Mouse (Mus musculus) kidney, adult 2 months (tissue): ENCODE data around the gene Tdrd7. TPM values are rescaled to one million over a fixed set of nuclear protein-coding genes. Genes with fewer than 3 reads are reported as not detected.

Experiments used
- DNase-seq: peaks from one replicate; pipeline ENCODE4 v3.0.0; 2021
- H3K27ac ChIP-seq: fragments of 200-500 bp; 2 replicates; pipeline ENCODE4 v1.5.1; 2012; ENCODE audit warnings: low read depth, low read length, control low read depth, inconsistent platforms; ENCODE audit not compliant: insufficient read depth
- H3K27me3 ChIP-seq: fragments of 200-500 bp; replicated peaks from 2 replicates; pipeline ENCODE4 v1.6.1; 2012; ENCODE audit warnings: mild to moderate bottlenecking, moderate library complexity, low read length, inconsistent platforms; ENCODE audit not compliant: control insufficient read depth, insufficient read depth
- H3K36me3 ChIP-seq: fragments of 200-500 bp; 2 replicates; pipeline ENCODE4 v1.6.1; 2012; ENCODE audit warnings: mild to moderate bottlenecking, moderate library complexity, low read length, inconsistent platforms; ENCODE audit not compliant: control insufficient read depth, insufficient read depth
- H3K4me1 ChIP-seq: fragments of 200-500 bp; 2 replicates; pipeline ENCODE4 v1.6.1; 2011; ENCODE audit warnings: low read length; ENCODE audit not compliant: control insufficient read depth, insufficient read depth
- H3K4me3 ChIP-seq: fragments of 200-500 bp; 2 replicates; pipeline ENCODE4 v1.5.1; 2011; ENCODE audit warnings: mild to moderate bottlenecking, low read depth, low read length, control low read depth; ENCODE audit not compliant: insufficient read depth
- CTCF ChIP-seq: fragments of 200-500 bp; conservative IDR thresholded peaks from 2 replicates; pipeline ENCODE4 v1.5.1; 2011; ENCODE audit warnings: low read depth, mild to moderate bottlenecking, control low read depth, low read length, moderate library complexity, mixed read lengths; ENCODE audit not compliant: insufficient read depth, insufficient read length
- POLR2A ChIP-seq: fragments of 200-500 bp; IDR thresholded peaks from one replicate; pipeline ENCODE4 v1.6.1; 2011; ENCODE audit warnings: low read depth, low read length, control low read depth
- WGBS: fragments of 180-500 bp; shearing (Covaris S2); methylation state at CpG from one replicate; pipeline ENCODE4 v1.1.7; 2018; 5-methylcytosine and 5-hydroxymethylcytosine counted together
- polyA plus RNA-seq: library from polyadenylated mRNA; depleted of rRNA; stranded (reverse); fragments of >200 nt; gene quantifications from 2 replicates; pipeline ENCODE4 v1.2.3, GENCODE M21; 2012; rRNA removed

The Tdrd7 gene
- polyA plus RNA-seq: 13.2 and 19.1 TPM in 2 replicates

DNA sequence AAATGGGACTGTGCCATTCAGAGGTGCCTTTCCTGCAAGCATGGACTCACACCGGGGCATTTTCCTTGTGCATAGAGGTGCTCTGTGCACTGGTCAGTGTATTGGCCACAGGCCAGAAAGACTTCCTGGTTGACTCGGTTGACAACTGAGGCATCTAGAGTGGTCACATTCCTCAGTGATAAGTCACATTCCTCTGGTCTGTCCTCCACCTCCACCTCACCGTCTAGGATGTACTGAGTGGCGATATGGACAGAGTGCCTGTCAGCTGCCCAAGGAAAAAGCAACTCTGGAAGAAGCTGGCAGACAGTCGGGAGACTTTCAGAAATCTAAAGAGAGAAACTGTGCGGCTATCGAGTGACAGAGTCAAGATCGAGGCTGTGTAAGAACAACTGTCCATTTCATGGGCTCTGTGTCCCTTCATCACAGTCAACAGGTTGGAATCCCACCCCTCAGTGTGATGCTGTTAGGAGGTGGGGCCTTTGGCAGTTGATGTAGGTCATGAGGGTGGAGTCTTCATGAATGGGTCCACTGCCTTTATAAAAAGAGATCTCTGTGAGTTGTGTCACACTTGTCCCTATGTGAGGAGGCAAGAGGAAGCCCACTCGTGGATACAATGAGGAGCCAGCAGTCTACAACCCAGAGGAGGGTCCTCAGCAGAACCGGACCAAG, at the start of gene Tdrd7:
Tdrd7 (plus strand) TSS at position 564 of the 669 bp plus-strand sequence.
- 39% methylated on average over 10 of the region's 10 CpGs for WGBS
- Histone ChIP-seq H3K36me3 (no peaks in the 10 kb centered on the region), H3K4me3 (no peak within 1 kb of the TSS; the same call in 1 of the 2 replicates), H3K4me1 (peaks cover 18% of the 10 kb centered on the region), H3K27ac (peak within 1 kb of the TSS; percentile 26), H3K27me3 (no peaks in the 10 kb centered on the region)
- no peak for TF ChIP-seq CTCF
- TF ChIP-seq POLR2A: no peak
- DNase-seq: peak; percentile 63

DNA sequence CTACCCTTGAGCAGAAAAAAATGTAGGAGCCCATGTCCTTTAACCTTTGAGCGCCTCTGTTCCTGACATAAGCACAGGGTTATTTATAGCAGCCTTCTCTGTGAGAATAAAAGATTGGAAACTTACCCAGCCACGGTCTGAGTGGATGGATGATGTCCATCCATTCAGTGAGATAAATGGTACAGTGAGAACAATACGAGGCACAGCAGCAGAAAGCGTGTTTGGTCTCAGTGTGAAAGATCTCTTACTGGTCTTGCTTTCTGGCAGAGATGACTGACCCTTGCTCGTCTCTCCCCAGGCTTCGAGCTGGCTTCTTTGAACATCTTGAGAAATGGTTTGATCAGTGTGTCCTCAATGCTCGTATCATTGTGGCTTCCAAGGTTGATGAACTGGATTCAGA, 48.0 kb upstream of the Tdrd7 start:
- 47% methylated on average over 7 of the region's 7 CpGs for WGBS
- Histone ChIP-seq H3K27me3 (no peaks in the 10 kb centered on the region), H3K4me3 (no peak overlapping the region), H3K27ac (no peak overlapping the region), H3K36me3 (no peaks in the 10 kb centered on the region), H3K4me1 (no peaks in the 10 kb centered on the region)
- no peak for DNase-seq
- TF ChIP-seq POLR2A: no peak
- no peak for TF ChIP-seq CTCF

DNA sequence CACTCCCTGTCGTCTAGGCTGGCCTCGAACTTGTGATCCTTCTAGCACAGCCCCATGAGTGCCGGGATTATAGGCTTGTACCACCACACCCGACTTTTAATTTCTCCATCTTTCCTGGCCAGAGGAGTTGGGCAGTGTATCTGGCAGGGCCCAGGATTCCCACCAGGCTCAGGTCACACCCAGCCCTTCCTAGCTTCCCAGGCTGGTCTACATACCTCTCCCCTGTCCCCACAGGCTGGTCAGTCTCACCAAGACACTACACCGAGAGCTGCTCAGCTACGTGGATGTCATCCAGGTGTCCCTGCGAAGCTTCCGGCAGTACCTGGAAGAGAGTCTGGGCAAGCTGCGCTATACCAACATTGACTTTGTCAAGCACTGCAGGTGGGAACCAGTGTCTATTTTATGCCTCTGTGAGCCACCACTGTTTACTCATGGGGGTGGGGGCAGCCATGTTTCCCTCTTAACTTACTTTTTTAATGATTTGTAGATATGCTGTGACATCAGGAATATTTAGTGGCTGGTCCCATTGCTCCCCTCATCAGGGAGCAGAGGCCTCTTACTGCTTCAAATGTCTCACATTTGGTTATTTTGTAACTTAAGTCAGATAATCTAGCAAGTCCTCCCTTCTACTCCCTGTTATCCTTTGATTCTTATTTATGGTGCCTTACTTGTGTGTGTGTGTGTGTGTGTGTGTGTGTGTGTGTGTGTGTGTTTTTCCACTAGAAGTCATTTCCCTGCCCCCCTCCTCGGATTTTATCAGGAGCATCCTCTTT, 43.3 kb upstream of the Tdrd7 start:
- DNase-seq: no peak
- no peaks in the 10 kb centered on the region for H3K36me3 ChIP-seq
- no peak overlapping the region for H3K27ac ChIP-seq
- no peaks in the 10 kb centered on the region for H3K27me3 ChIP-seq
- H3K4me1 ChIP-seq: no peaks in the 10 kb centered on the region
- TF ChIP-seq CTCF (no peak), POLR2A (no peak)
- 79% methylated on average over 10 of the region's 10 CpGs for WGBS
- H3K4me3 ChIP-seq: no peak overlapping the region

DNA sequence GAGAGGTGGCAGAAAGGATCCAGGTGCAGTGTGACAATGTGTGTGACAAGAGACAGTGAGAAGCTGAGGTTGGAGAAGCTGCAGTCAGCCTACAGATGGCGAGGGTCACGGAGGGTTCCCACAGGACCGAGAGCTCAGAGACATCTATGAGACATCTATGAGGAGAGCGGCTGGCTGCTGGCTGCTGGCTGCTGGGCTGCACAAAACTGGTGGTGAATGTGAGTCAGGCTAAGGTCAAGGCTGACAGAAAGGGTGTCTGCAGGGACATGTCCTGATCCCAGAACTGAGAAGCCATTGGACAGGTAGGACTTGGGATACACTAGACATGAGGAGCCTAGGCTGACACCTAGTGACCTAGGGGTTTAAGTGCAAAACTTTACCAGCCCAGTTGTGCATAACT, 41.1 kb upstream of the Tdrd7 start:
- 88% methylated on average over 4 of the region's 4 CpGs for WGBS
- Histone ChIP-seq H3K4me1 (no peaks in the 10 kb centered on the region), H3K27ac (no peak overlapping the region), H3K4me3 (no peak overlapping the region), H3K36me3 (no peaks in the 10 kb centered on the region), H3K27me3 (no peaks in the 10 kb centered on the region)
- no peak for DNase-seq
- no peak for TF ChIP-seq CTCF
- no peak for TF ChIP-seq POLR2A

DNA sequence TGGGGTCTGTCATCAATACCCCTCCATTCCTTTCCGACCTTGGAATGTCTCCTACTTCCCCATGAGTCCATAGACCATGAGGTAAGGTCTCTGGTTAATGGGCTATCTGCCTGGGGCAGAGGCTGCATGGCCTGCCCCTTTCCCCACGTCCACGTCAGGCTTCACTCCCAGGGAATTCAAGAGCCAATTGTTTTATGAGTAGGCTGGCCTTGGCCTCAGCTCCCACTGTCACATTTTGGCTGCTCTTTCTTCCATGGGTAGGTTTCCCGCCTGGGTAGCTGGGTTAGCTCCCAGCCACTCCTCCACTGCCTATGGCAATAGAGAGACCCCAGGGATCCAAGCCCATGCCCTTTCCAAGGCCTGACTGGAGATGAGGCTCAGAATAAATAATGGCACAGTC, 36.6 kb upstream of the Tdrd7 start:
- no peak overlapping the region for H3K4me3 ChIP-seq
- TF ChIP-seq POLR2A: no peak
- TF ChIP-seq CTCF: no peak
- H3K27me3 ChIP-seq: no peaks in the 10 kb centered on the region
- H3K36me3 ChIP-seq: no peaks in the 10 kb centered on the region
- no peak for DNase-seq
- 63% methylated on average over 4 of the region's 4 CpGs for WGBS
- H3K4me1 ChIP-seq: no peaks in the 10 kb centered on the region
- H3K27ac ChIP-seq: no peak overlapping the region

DNA sequence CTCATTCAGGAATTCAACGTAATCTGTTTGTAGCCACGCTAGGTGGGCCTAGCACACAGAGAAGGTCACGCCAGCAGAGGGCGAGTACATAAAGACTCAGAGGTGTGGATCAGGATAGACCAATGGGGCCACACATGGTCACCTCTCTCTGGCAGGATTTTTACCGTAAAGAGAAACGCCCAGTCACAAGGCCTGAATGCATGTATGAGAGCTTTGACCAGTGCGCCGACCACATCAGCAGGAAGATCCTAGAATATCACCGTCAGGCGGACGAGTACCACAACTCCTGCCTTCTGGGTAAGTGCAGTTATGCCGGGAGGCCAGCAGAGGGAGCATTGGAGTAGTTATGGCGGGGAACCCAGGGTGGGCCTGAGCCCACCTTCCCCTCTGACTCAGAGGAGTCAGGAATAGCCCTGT, 23.5 kb upstream of the Tdrd7 start:
- H3K4me3 ChIP-seq: no peak overlapping the region
- TF ChIP-seq CTCF (peak; percentile 82), POLR2A (no peak)
- H3K27ac ChIP-seq: no peak overlapping the region
- H3K36me3 ChIP-seq: no peaks in the 10 kb centered on the region
- peak; percentile 41 for DNase-seq
- H3K4me1 ChIP-seq: no peaks in the 10 kb centered on the region
- H3K27me3 ChIP-seq: no peaks in the 10 kb centered on the region
- WGBS: 18% methylated on average over 13 of the region's 13 CpGs

DNA sequence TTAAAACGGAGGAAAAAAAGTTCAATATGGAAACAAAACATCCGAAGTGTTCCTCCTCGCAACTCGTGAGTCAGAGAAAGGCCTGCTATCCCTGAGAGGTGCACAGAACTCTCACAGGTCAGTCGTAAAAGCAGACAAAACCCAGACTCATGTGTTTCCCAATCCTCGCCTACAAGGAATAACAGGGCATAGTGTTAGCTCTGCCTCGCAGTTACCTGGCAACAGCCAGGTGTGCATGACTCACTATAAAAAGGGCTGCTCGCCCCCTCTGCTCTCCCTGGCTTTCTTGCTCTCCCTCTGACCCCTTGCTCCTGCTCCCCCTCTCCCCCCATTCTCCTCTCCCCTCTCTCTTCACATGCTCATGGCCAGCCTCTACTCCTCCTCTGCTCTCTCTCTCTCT, 17.4 kb upstream of the Tdrd7 start:
- no peak overlapping the region for H3K27ac ChIP-seq
- no peaks in the 10 kb centered on the region for H3K4me1 ChIP-seq
- WGBS: 85% methylated on average over 8 of the region's 8 CpGs
- no peaks in the 10 kb centered on the region for H3K36me3 ChIP-seq
- DNase-seq: no peak
- TF ChIP-seq POLR2A (no peak), CTCF (no peak)
- H3K27me3 ChIP-seq: no peaks in the 10 kb centered on the region
- no peak overlapping the region for H3K4me3 ChIP-seq
